Mouse (Mus musculus) limb, embryonic 14.5 days (tissue): ENCODE data around the gene 1700029I15Rik. TPM values are rescaled to one million over a fixed set of nuclear protein-coding genes. Genes with fewer than 3 reads are reported as not detected.

ENCODE experiments used
- ATAC-seq: fragments of 200-750 bp; cut with Nextera tagmentation; 2 replicates; pipeline ENCODE4 v1.8.0; 2017; ENCODE audit warnings: low read depth, moderate number of reproducible peaks, moderate TSS enrichment; ENCODE audit not compliant: low FRiP score
- DNase-seq: peaks from one replicate; pipeline ENCODE4 v3.0.0-alpha.2; 2015; ENCODE audit warnings: low spot score
- H3K27ac ChIP-seq: fragments of 300-500 bp; sonication (generic); replicated peaks from 2 replicates; pipeline ENCODE4 v1.5.1; 2014; ENCODE audit warnings: low read depth, mild to moderate bottlenecking, low read length, moderate library complexity, mixed read lengths
- H3K27me3 ChIP-seq: fragments of 300-500 bp; sonication (generic); 2 replicates; pipeline ENCODE4 v1.6.1; 2014; ENCODE audit warnings: low read length, mixed read lengths; ENCODE audit not compliant: control insufficient read depth, insufficient read depth
- H3K36me3 ChIP-seq: fragments of 300-500 bp; sonication (generic); 2 replicates; pipeline ENCODE4 v1.6.1; 2014; ENCODE audit warnings: mild to moderate bottlenecking, low read length, moderate library complexity, mixed read lengths; ENCODE audit not compliant: control insufficient read depth, insufficient read depth
- H3K4me1 ChIP-seq: fragments of 300-500 bp; sonication (generic); 2 replicates; pipeline ENCODE4 v1.6.1; 2014; ENCODE audit warnings: antibody characterized with exemption, low read length, mixed read lengths; ENCODE audit not compliant: control insufficient read depth, insufficient read depth
- H3K4me2 ChIP-seq: fragments of 300-500 bp; sonication (generic); replicated peaks from 2 replicates; pipeline ENCODE4 v1.6.1; 2014; ENCODE audit warnings: low read depth, mild to moderate bottlenecking, low read length, moderate library complexity; ENCODE audit not compliant: severe bottlenecking
- H3K4me3 ChIP-seq: fragments of 300-500 bp; sonication (generic); replicated peaks from 2 replicates; pipeline ENCODE4 v1.5.1; 2014; ENCODE audit warnings: low read length
- H3K9ac ChIP-seq: fragments of 300-500 bp; sonication (generic); 2 replicates; pipeline ENCODE4 v1.6.1; 2014; ENCODE audit warnings: mild to moderate bottlenecking, low read depth, low read length, moderate library complexity; ENCODE audit not compliant: severe bottlenecking
- H3K9me3 ChIP-seq: fragments of 300-500 bp; sonication (generic); 2 replicates; pipeline ENCODE4 v1.6.1; 2016; ENCODE audit warnings: low read length; ENCODE audit not compliant: control insufficient read depth
- POLR2A ChIP-seq: fragments of 200-500 bp; IDR thresholded peaks from 2 replicates; pipeline ENCODE4 v1.8.0; 2012; ENCODE audit warnings: inconsistent platforms, mild to moderate bottlenecking, moderate library complexity, borderline replicate concordance; ENCODE audit not compliant: insufficient read depth, insufficient read length; ENCODE audit errors: extremely low read depth
- WGBS: fragments of 180-500 bp; shearing (Covaris S2); extraction: QIAGEN DNeasy Blood & Tissue Kit; methylation state at CpG from one replicate; pipeline ENCODE4 v1.1.7; 2014; 5-methylcytosine and 5-hydroxymethylcytosine counted together
- polyA plus RNA-seq, 2 experiments: library from polyadenylated mRNA; depleted of rRNA in 1 of 2; stranded (reverse) in 1 of 2; unstranded in 1 of 2; fragments of >200 nt; fragmentation: Nextera tagmentation in 1 of 2; extraction: Ambion mirVana in 1 of 2; gene quantifications; 2 replicates each; pipeline versions ENCODE4 v1.2.1 to v1.2.3; 2012 to 2014

1700029I15Rik gene
- polyA plus RNA-seq, 2 experiments, result 1.7 to 3.1 TPM

DNA sequence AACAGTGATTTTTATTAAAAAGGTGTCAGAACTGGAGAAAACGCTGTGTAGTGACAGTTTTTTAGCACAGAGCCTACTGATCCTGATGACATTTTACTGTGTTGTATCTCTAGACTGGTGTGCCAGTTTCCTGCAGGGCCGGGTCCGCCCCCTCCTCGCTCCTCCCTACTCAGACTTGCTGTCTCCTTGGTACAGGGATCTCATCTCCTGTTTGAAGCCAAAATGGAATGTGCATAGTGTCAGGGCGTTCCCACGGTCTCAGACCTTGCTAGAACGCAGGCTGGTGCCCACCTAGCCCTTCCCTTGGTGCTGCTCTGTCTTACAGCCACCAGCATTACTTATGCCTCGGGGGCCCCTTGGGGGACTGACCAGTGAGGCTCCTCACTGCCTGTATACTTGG is 20.5 kb upstream of the 1700029I15Rik start:
- DNase-seq, result no peak
- no peaks in the 10 kb centered on the region for H3K9me3 ChIP-seq
- H3K27ac ChIP-seq, result no peak overlapping the region
- peaks cover 73% of the 10 kb centered on the region for H3K36me3 ChIP-seq
- 83% methylated on average over 8 of the region's 8 CpGs for WGBS
- no peak for TF ChIP-seq POLR2A
- ATAC-seq, result no peak
- H3K27me3 ChIP-seq, result no peaks in the 10 kb centered on the region
- H3K4me2 ChIP-seq, result no peak overlapping the region
- H3K9ac ChIP-seq, result no peak overlapping the region
- no peaks in the 10 kb centered on the region for H3K4me1 ChIP-seq
- H3K4me3 ChIP-seq, result no peak overlapping the region

GRCm38 (mm10) chr2:92362571-92363228 is 19.6 kb upstream of the 1700029I15Rik start:
- peaks cover 68% of the 10 kb centered on the region for H3K36me3 ChIP-seq
- no peak for TF ChIP-seq POLR2A
- no peaks in the 10 kb centered on the region for H3K4me1 ChIP-seq
- no peaks in the 10 kb centered on the region for H3K9me3 ChIP-seq
- no peak overlapping the region for H3K4me3 ChIP-seq
- H3K27me3 ChIP-seq, result no peaks in the 10 kb centered on the region
- WGBS, result 94% methylated on average over 6 of the region's 6 CpGs
- H3K9ac ChIP-seq, result no peak overlapping the region
- H3K4me2 ChIP-seq, result no peak overlapping the region
- no peak overlapping the region for H3K27ac ChIP-seq
- DNase-seq (no peak), ATAC-seq (no peak)

GRCm38 (mm10) chr2:92364086-92364485 is 18.3 kb upstream of the 1700029I15Rik start:
- ATAC-seq (no peak), DNase-seq (no peak)
- Histone ChIP-seq H3K27ac (no peak overlapping the region), H3K36me3 (peaks cover 56% of the 10 kb centered on the region), H3K9ac (no peak overlapping the region), H3K4me3 (no peak overlapping the region), H3K4me1 (no peaks in the 10 kb centered on the region), H3K9me3 (no peaks in the 10 kb centered on the region), H3K4me2 (no peak overlapping the region), H3K27me3 (no peaks in the 10 kb centered on the region)
- 90% methylated on average over 4 of the region's 4 CpGs for WGBS
- no peak for TF ChIP-seq POLR2A

DNA sequence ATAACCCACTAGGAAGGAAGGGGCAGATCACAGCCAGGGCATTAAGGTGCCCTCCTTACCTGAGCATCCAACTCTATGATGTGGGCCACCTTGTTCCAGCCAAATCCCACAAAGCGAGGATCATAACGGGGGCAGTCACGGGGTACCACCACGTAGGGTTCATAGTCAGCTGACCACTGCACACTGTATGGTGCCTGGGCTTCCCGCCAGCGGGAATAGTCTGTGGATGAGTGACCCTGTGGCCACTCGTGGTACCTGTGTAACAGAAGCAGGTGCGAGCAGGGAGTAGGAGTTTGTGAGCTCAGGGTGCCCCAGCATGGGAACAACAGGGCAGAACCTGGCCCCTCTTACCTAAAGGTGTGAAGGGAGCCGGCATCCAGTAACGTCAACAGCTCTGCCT is 16.8 kb upstream of the 1700029I15Rik start:
- H3K4me1 ChIP-seq, result peaks cover 8% of the 10 kb centered on the region; the same call in 1 of the 2 replicates
- no peak for ATAC-seq
- TF ChIP-seq POLR2A, result no peak
- no peak overlapping the region for H3K4me3 ChIP-seq
- H3K27me3 ChIP-seq, result no peaks in the 10 kb centered on the region
- H3K9me3 ChIP-seq, result no peaks in the 10 kb centered on the region
- DNase-seq, result no peak
- no peak overlapping the region for H3K4me2 ChIP-seq
- H3K36me3 ChIP-seq, result peaks cover 41% of the 10 kb centered on the region
- H3K27ac ChIP-seq, result no peak overlapping the region
- no peak overlapping the region for H3K9ac ChIP-seq
- WGBS, result 86% methylated on average over 10 of the region's 10 CpGs

- TF ChIP-seq POLR2A, result no peak
- 31% methylated on average over 17 of the region's 20 CpGs for WGBS
- peaks cover 27% of the 10 kb centered on the region for H3K4me1 ChIP-seq
- no peak overlapping the region for H3K4me3 ChIP-seq
- no peak overlapping the region for H3K27ac ChIP-seq
- ATAC-seq (no peak), DNase-seq (no peak)
- no peak overlapping the region for H3K4me2 ChIP-seq
- H3K9me3 ChIP-seq, result no peaks in the 10 kb centered on the region
- H3K27me3 ChIP-seq, result no peaks in the 10 kb centered on the region; the same call in 1 of the 2 replicates
- peaks cover 28% of the 10 kb centered on the region for H3K36me3 ChIP-seq
- H3K9ac ChIP-seq, result no peak overlapping the region
Measured at GRCm38 (mm10) chr2:92367383-92368029, 14.8 kb upstream of the 1700029I15Rik start.
